Mouse (Mus musculus) cerebellum, adult 2 months (tissue): ENCODE data around the gene Dusp5.

Experiments used
- CTCF ChIP-seq: fragments of 200-500 bp; IDR thresholded peaks from 2 replicates; pipeline ENCODE4 v1.5.1; 2011; ENCODE audit warnings: low read depth, mild to moderate bottlenecking, control low read depth, low read length, moderate library complexity, borderline replicate concordance; ENCODE audit not compliant: insufficient read depth
- POLR2A ChIP-seq: fragments of 200-500 bp; IDR thresholded peaks from 2 replicates; pipeline ENCODE4 v1.6.1; 2011; ENCODE audit warnings: low read length, control low read depth, borderline replicate concordance; ENCODE audit not compliant: insufficient read depth

- TF ChIP-seq CTCF (no peak), POLR2A (no peak)
Measured at GRCm38 (mm10) chr19:53507497-53507896, 21.4 kb upstream of the Dusp5 start.
